Mouse (Mus musculus) MEL (cell line): ENCODE measurements at regions not wholly inside any gene's neighbourhood (a gene's known extent, or its start where the extent isn't known, plus 50 kb on each side); places are given as distances from the start of the nearest gene placed in this dataset.

Experiments used
- DNase-seq: peaks from one replicate; pipeline ENCODE4 v3.0.0; 2011; ENCODE audit warnings: low read depth, low spot score
- H3K27ac ChIP-seq: 2 replicates; pipeline ENCODE4 v1.5.1; 2012; ENCODE audit warnings: low read depth, mild to moderate bottlenecking, control low read depth, low read length, moderate library complexity; ENCODE audit not compliant: control insufficient read depth
- H3K27me3 ChIP-seq, 2 experiments: fragments of 150-350 bp in 1 of 2; sonication (generic) in 1 of 2; 2 replicates each; pipeline ENCODE4 v1.6.1; 2012; ENCODE audit warnings: low read length in 2 of 2, mild to moderate bottlenecking in 2 of 2, improper control_type of control experiment in 1 of 2, moderate library complexity in 1 of 2; ENCODE audit not compliant: insufficient read depth in 2 of 2, control insufficient read depth in 1 of 2
- H3K36me3 ChIP-seq, 2 experiments: 2 replicates each; pipeline ENCODE4 v1.6.1; 2012 to 2014; ENCODE audit warnings: low read length in 2 of 2, improper control_type of control experiment in 1 of 2, inconsistent platforms in 1 of 2, mild to moderate bottlenecking in 1 of 2; ENCODE audit not compliant: insufficient read depth in 2 of 2, control insufficient read depth in 1 of 2
- H3K4me1 ChIP-seq, 2 experiments: fragments of 150-350 bp in 1 of 2; sonication (generic) in 1 of 2; 2 replicates each; pipeline ENCODE4 v1.6.1; 2012; ENCODE audit warnings: low read length in 2 of 2, improper control_type of control experiment in 1 of 2, mild to moderate bottlenecking in 1 of 2; ENCODE audit not compliant: insufficient read depth in 2 of 2, control insufficient read depth in 1 of 2
- H3K4me3 ChIP-seq, 2 experiments: fragments of 150-350 bp in 1 of 2; sonication (generic) in 1 of 2; 2 replicates each; pipeline ENCODE4 v1.5.1; 2012; ENCODE audit warnings: low read depth in 2 of 2, low read length in 2 of 2, mild to moderate bottlenecking in 2 of 2, moderate library complexity in 2 of 2, control low read depth in 1 of 2, improper control_type of control experiment in 1 of 2; ENCODE audit not compliant: control insufficient read depth in 1 of 2, insufficient read depth in 1 of 2
- H3K79me2 ChIP-seq: 2 replicates; pipeline ENCODE4 v1.6.1; 2012; ENCODE audit warnings: mild to moderate bottlenecking, low read length, moderate library complexity; ENCODE audit not compliant: control insufficient read depth, poor library complexity, insufficient read depth
- H3K9ac ChIP-seq: 2 replicates; pipeline ENCODE4 v1.6.1; 2012; ENCODE audit warnings: low read depth, mild to moderate bottlenecking, control low read depth, low read length, moderate library complexity; ENCODE audit not compliant: control insufficient read depth, poor library complexity, severe bottlenecking
- H3K9me3 ChIP-seq: fragments of 150-350 bp; sonication (generic); replicated peaks from 2 replicates; pipeline ENCODE4 v1.6.1; 2012; ENCODE audit warnings: mild to moderate bottlenecking, low read length, improper control_type of control experiment, moderate library complexity; ENCODE audit not compliant: insufficient read depth
- BHLHE40 ChIP-seq: IDR thresholded peaks from 2 replicates; pipeline ENCODE4 v1.6.1; 2012; ENCODE audit warnings: low read depth, mild to moderate bottlenecking, inconsistent platforms, low read length, improper control_type of control experiment, borderline replicate concordance
- CHD2 ChIP-seq: IDR thresholded peaks from 2 replicates; pipeline ENCODE4 v1.6.1; 2011; ENCODE audit warnings: low read length, improper control_type of control experiment
- CTCF ChIP-seq, 3 experiments: IDR thresholded peaks in 2 of 3; conservative IDR thresholded peaks in 1 of 3; 2 replicates each; pipeline ENCODE4 v1.5.1; 2011 to 2012; ENCODE audit warnings: low read length in 3 of 3, low read depth in 2 of 3, mild to moderate bottlenecking in 2 of 3, improper control_type of control experiment in 1 of 3, inconsistent platforms in 1 of 3, mixed read lengths in 1 of 3, moderate library complexity in 1 of 3; ENCODE audit not compliant: control insufficient read depth in 1 of 3, insufficient read depth in 1 of 3, poor library complexity in 1 of 3, severe bottlenecking in 1 of 3
- ETS1 ChIP-seq: IDR thresholded peaks from 2 replicates; pipeline ENCODE4 v1.6.1; 2012; ENCODE audit warnings: low read depth, mild to moderate bottlenecking, inconsistent platforms, low read length, improper control_type of control experiment, moderate library complexity
- GABPA ChIP-seq: IDR thresholded peaks from 2 replicates; pipeline ENCODE4 v1.6.1; 2012; ENCODE audit warnings: low read depth, mild to moderate bottlenecking, inconsistent platforms, low read length, improper control_type of control experiment, moderate library complexity
- JUND ChIP-seq: IDR thresholded peaks from 2 replicates; pipeline ENCODE4 v1.6.1; 2011; ENCODE audit warnings: low read depth, mild to moderate bottlenecking, improper control_type of control experiment, low read length
- KAT2A ChIP-seq: conservative IDR thresholded peaks from 2 replicates; pipeline ENCODE4 v1.6.1; 2012; ENCODE audit warnings: low read depth, low read length, improper control_type of control experiment, inconsistent platforms
- MAX ChIP-seq: IDR thresholded peaks from 2 replicates; pipeline ENCODE4 v1.6.1; 2011; ENCODE audit warnings: low read length, improper control_type of control experiment
- MEF2A ChIP-seq: IDR thresholded peaks from 2 replicates; pipeline ENCODE4 v1.6.1; 2014; ENCODE audit warnings: low read depth, mild to moderate bottlenecking, inconsistent platforms, low read length, improper control_type of control experiment; ENCODE audit not compliant: poor library complexity, insufficient replicate concordance, severe bottlenecking; ENCODE audit errors: extremely low read depth
- MYB ChIP-seq: IDR thresholded peaks from 2 replicates; pipeline ENCODE4 v1.6.1; 2011; ENCODE audit warnings: mild to moderate bottlenecking, low read depth, low read length, improper control_type of control experiment
- MYC ChIP-seq: IDR thresholded peaks from 2 replicates; pipeline ENCODE4 v1.6.1; 2011; ENCODE audit warnings: low read depth, mild to moderate bottlenecking, low read length, improper control_type of control experiment, moderate library complexity
- NELFE ChIP-seq: IDR thresholded peaks from 2 replicates; pipeline ENCODE4 v1.6.1; 2011; ENCODE audit warnings: low read depth, low read length, improper control_type of control experiment
- POLR2A ChIP-seq, 2 experiments: IDR thresholded peaks; 2 replicates each; pipeline ENCODE4 v1.6.1; 2011 to 2012; ENCODE audit warnings: low read length in 2 of 2, mild to moderate bottlenecking in 2 of 2, control low read depth in 1 of 2, improper control_type of control experiment in 1 of 2, low read depth in 1 of 2, moderate library complexity in 1 of 2; ENCODE audit not compliant: control insufficient read depth in 1 of 2, insufficient read depth in 1 of 2, poor library complexity in 1 of 2
- POLR2AphosphoS5 ChIP-seq: IDR thresholded peaks from 2 replicates; pipeline ENCODE4 v1.6.1; 2012; ENCODE audit warnings: low read depth, borderline replicate concordance, mild to moderate bottlenecking, inconsistent platforms, low read length, moderate library complexity, mixed read lengths
- RAD21 ChIP-seq: IDR thresholded peaks from 2 replicates; pipeline ENCODE4 v1.6.1; 2011; ENCODE audit warnings: mild to moderate bottlenecking, low read depth, low read length, improper control_type of control experiment
- RCOR1 ChIP-seq: IDR thresholded peaks from 2 replicates; pipeline ENCODE4 v1.6.1; 2012; ENCODE audit warnings: low read depth, mild to moderate bottlenecking, inconsistent platforms, low read length, improper control_type of control experiment
- SMC3 ChIP-seq: IDR thresholded peaks from 2 replicates; pipeline ENCODE4 v1.6.1; 2011; ENCODE audit warnings: low read depth, low read length, improper control_type of control experiment
- TAL1 ChIP-seq: IDR thresholded peaks from 2 replicates; pipeline ENCODE4 v1.6.1; 2012; ENCODE audit warnings: mild to moderate bottlenecking, inconsistent platforms, low read length, moderate library complexity, mixed read lengths
- TBP ChIP-seq: IDR thresholded peaks from 2 replicates; pipeline ENCODE4 v1.8.0; 2011; ENCODE audit warnings: low read depth, low read length, improper control_type of control experiment
- UBTF ChIP-seq: IDR thresholded peaks from 2 replicates; pipeline ENCODE4 v1.6.1; 2012; ENCODE audit warnings: low read depth, mild to moderate bottlenecking, inconsistent platforms, low read length, improper control_type of control experiment, moderate library complexity, borderline replicate concordance; ENCODE audit not compliant: insufficient read depth
- USF1 ChIP-seq: IDR thresholded peaks from 2 replicates; pipeline ENCODE4 v1.6.1; 2014; ENCODE audit warnings: low read depth, mild to moderate bottlenecking, inconsistent platforms, low read length, improper control_type of control experiment, moderate library complexity
- ZC3H11A ChIP-seq: IDR thresholded peaks from 2 replicates; pipeline ENCODE4 v1.6.1; 2012; ENCODE audit warnings: low read depth, mild to moderate bottlenecking, inconsistent platforms, low read length, improper control_type of control experiment
- ZMIZ1 ChIP-seq: IDR thresholded peaks from 2 replicates; pipeline ENCODE4 v1.6.1; 2012; ENCODE audit warnings: low read depth, mild to moderate bottlenecking, inconsistent platforms, low read length, improper control_type of control experiment, moderate library complexity
- ZNF384 ChIP-seq: IDR thresholded peaks from 2 replicates; pipeline ENCODE4 v1.6.1; 2012; ENCODE audit warnings: low read depth, mild to moderate bottlenecking, inconsistent platforms, low read length, improper control_type of control experiment

DNA sequence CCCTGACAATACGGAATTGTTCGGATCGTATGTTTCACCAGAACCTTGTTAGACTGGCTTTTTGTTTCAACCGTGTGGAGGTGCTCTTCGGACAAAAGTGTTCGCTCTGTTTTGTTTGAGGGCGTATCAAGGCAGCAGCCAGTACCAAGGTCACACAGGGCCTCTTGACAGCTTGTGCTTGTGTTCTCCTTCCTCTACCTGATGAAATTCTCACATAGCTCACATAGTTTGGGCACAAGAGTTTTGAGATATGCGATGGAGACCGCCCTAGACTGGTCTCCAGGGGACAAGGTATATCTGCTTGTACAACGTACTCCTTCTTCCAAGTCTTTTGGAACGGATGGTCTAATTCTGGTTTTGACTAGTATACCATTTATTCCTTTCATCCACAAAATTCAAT lies 70.9 kb upstream of the Hmga2 start:
- TF ChIP-seq MYB: no peak
- TF ChIP-seq RCOR1: no peak
- no peak for TF ChIP-seq ZNF384
- no peak for TF ChIP-seq MAX
- TF ChIP-seq ZC3H11A: no peak
- no peak for TF ChIP-seq MYC
- no peak for TF ChIP-seq SMC3
- no peak for TF ChIP-seq USF1
- TF ChIP-seq BHLHE40: no peak
- no peak for TF ChIP-seq CHD2
- no peak for TF ChIP-seq RAD21
- no peak for TF ChIP-seq ZMIZ1
- no peak for TF ChIP-seq TBP
- no peak for TF ChIP-seq KAT2A
- TF ChIP-seq CTCF (IDR thresholded peaks at IDR 0.05 in 2 of 3, conservative IDR thresholded peaks at IDR 0.05 in 1 of 3; ENCODE audit: control insufficient read depth in 1 of 3, insufficient read depth in 1 of 3, low read depth in 2 of 3, low read length in 3 of 3, poor library complexity in 1 of 3, severe bottlenecking in 1 of 3): no peak
- TF ChIP-seq POLR2AphosphoS5: no peak
- no peak for TF ChIP-seq JUND
- TF ChIP-seq ETS1: no peak
- TF ChIP-seq NELFE: no peak
- no peak for TF ChIP-seq MEF2A
- Histone ChIP-seq H3K4me3 (no peak overlapping the region), H3K4me1 (no peaks in the 10 kb centered on the region), H3K36me3 (no peaks in the 10 kb centered on the region), H3K27ac (no peak overlapping the region), H3K9me3 (no peaks in the 10 kb centered on the region), H3K9ac (no peak overlapping the region), H3K27me3 (no peaks in the 10 kb centered on the region), H3K79me2 (no peaks in the 10 kb centered on the region)
- DNase-seq: no peak

- TF ChIP-seq ZNF384 (no peak), GABPA (no peak), TAL1 (no peak), CHD2 (no peak), POLR2A (IDR thresholded peaks at IDR 0.05; ENCODE audit: control insufficient read depth in 1 of 2, insufficient read depth in 1 of 2, low read depth in 1 of 2, low read length in 2 of 2, poor library complexity in 1 of 2) (no peak), UBTF (no peak), MYC (no peak), CTCF (IDR thresholded peaks at IDR 0.05 in 2 of 3, conservative IDR thresholded peaks at IDR 0.05 in 1 of 3; ENCODE audit: control insufficient read depth in 1 of 3, insufficient read depth in 1 of 3, low read depth in 2 of 3, low read length in 3 of 3, poor library complexity in 1 of 3, severe bottlenecking in 1 of 3) (no peak)
- no peak for DNase-seq
- Histone ChIP-seq H3K4me3 (no peak overlapping the region), H3K9me3 (no peaks in the 10 kb centered on the region), H3K4me1 (no peaks in the 10 kb centered on the region), H3K79me2 (no peaks in the 10 kb centered on the region), H3K27me3 (no peaks in the 10 kb centered on the region; a peak in 1 of 4 replicates), H3K27ac (no peak overlapping the region), H3K36me3 (no peaks in the 10 kb centered on the region), H3K9ac (no peak overlapping the region)
These were observed 65.3 kb upstream of the Hmga2 start for GRCm38 (mm10) chr10:120541618-120542017.
